Mouse (Mus musculus): ENCODE results near the gene Tead3.

Gene Tead3

DNA sequence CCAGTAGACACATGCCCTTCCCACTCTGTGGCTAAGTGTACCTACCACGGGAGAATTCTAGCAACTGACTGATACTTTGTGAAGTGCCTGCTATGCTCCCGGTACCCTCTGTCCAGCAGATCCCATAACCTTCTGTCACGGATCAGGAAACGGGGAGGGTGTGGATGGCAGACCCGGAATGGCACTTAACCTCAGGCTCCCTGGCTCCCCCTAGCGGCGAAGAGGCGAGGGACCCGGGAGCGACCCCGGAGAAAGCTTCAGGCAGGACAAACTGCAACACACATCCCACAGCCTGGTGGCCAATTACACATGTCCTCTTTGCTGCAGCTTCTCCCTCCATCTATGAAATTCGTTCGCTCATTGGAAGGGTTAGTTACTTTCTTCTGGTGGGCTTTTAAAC, 17.8 kb upstream of the Tead3 start:
- TF ChIP-seq GATA4 (IDR thresholded peaks at IDR 0.05; ENCODE audit: insufficient replicate concordance, low read length): no peak

DNA sequence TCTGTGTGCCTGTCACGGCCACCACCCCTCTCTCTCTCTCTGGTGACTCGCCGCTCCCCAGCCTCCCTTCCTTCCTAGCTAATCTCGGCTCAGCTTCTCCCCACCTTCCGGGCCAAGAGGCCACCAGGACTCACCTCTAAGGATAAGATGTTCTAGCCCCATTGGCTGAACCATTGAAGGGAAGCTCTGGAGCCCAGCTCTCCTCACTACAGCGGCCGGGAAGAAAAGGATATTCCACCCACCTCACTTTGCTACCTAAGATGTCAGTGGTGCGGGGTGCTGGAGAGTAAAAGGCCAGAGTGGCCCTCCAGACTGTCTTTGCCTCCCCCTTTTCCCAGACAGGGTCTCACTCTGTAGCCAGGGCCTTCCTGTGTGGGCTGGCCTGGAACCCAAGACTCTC, 14.5 kb upstream of the Tead3 start, which contains the start of gene Tulp1:
Gene Tulp1 (minus strand): TSS at position 101 of the 400 bp plus-strand sequence.
- TF ChIP-seq GATA4 (IDR thresholded peaks at IDR 0.05; ENCODE audit: insufficient replicate concordance, low read length): no peak

DNA sequence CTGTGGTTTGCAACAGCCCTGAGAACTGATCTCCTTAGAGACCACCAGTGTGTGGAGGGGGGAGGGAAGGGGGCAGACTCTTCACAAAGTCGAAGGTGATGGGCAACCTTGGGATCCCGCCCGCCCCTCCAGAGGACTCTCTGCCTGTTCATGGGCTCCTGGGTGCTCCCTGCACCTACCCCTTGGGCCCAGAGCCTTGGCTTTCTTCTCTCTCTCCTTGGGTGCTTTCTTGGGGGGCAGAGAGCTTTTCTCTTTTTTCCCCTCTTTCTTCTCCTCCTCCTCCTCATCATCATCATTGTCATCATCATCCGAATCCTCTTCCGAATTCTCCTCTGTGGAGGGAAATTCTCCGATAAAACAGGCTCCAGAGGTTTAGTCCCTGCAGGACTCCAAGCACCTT, 12.9 kb upstream of the Tead3 start:
- TF ChIP-seq GATA4 (IDR thresholded peaks at IDR 0.05; ENCODE audit: insufficient replicate concordance, low read length): no peak

DNA sequence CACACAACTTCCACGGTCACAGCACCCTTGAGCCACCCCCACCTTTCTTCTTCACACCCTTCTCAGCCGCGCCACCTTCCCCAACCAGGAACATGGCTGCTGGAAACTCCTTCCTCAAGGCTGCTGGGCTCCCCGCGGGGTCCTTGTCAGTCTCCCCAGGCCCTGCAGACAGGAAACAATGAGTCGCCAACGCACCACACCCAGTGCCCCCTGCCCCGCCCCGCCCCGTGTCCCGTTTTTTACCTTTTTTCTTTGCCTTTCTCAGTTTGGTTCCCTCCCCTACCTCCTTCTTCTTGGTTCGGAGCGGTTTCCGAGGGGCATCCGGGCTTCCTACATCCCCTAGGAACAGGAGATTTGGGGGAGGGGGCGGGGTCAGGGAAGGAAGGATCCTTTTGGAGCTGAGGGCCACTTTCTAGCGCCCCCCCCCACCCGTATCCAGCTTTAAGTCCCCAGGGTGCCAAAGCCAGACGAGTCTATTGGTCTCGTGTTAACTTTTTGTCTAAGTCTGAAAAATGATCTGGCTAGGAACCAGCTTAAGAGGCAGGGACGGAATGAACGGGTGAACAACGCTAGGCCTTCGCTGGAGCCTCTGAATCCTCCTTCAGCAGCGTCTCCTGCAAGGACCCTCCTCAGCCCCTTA, 12.2 kb upstream of the Tead3 start:
- TF ChIP-seq GATA4 (IDR thresholded peaks at IDR 0.05; ENCODE audit: insufficient replicate concordance, low read length): no peak

DNA sequence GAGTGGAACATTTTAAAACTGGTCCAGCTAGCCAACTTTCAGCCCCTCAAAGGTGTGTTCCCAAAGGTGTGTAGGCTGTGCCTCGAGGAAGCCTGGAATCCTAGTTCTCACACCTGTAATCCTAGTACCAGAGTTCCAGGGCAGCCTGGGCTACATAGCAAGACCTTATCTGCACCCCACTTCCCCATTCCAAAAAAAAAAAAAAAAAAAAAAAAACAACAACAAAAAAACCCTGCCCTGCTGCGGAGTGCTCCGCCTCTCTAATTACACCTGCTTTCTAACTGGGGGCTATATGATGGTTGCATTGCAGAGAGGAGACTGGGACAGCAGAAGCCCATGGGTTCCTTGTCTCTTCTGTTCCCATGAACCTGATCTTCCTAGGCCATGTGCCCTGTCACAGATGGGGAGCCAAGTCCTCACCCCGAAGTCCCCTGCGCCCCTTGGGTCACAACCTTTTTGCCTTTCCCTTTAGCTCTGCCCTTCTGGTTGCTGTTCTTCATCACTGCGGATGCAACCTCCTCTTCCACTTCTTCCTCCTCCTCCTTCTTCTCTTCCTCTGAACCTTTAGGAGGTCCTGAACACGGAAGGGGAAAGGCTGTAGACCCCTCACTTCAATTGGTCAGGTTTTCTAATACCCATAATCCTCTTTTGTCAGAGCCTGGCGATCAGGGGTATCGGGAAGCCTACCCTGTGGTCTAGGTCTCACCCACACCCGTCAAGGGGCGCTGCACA, 11.5 kb upstream of the Tead3 start:
- TF ChIP-seq GATA4 (IDR thresholded peaks at IDR 0.05; ENCODE audit: insufficient replicate concordance, low read length): no peak

DNA sequence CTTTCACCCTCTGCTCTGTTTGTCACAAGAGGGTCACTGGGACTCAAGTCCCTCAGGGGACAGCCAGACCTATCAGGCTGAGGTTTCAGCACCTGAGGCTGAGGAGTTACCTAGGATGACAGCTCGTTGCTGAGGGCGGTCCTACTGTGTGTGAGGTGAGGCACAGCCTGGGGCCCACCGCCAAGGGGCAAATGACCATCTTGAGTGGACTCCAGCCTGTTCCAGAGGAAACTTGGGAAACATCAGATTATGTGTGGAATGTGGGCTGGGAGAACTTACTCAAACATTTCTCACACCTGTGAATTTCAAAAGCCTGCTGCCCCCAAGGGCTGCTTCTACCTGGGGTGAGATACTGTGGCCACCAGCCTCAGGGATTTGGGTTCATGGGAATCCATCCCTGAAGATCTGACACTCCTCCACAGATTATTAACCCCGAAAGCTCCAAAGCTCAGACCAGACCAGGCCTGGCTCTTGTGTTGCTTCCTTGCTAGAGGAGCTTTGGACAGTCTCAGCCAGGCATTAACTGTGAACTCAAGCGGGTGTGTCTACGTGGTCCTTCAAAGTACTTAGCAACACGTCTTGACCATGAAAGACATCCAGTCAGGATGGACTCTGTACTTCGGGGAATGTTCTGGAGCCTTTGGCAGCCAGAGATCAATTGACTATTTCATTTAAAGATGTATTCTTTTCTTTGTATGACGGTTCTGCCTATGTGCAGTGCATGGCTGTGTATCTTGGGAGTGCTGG, 10.1 kb upstream of the Tead3 start:
- no peak for TF ChIP-seq GATA4 (IDR thresholded peaks at IDR 0.05; ENCODE audit: insufficient replicate concordance, low read length)

DNA sequence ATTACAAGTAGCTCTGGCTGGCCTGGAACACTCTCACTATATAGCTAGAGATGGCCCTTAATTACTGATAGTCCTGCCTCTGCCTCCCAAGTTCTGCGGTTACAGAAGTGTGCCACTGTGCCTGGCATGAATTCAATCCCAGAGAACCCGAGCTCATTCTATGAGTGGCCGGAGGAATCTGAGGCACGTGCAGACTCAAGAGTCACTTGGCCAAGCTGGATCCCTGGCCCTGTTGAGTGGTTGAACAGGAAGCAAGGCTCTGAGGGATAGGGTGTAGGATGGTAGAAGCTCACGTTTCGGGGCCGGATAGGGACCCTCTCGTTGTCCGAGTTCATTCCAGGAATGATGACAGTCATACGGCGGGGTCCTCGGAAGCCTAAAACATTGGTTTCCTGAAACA, 5.3 kb upstream of the Tead3 start:
- no peak for TF ChIP-seq GATA4 (IDR thresholded peaks at IDR 0.05; ENCODE audit: insufficient replicate concordance, low read length)

DNA sequence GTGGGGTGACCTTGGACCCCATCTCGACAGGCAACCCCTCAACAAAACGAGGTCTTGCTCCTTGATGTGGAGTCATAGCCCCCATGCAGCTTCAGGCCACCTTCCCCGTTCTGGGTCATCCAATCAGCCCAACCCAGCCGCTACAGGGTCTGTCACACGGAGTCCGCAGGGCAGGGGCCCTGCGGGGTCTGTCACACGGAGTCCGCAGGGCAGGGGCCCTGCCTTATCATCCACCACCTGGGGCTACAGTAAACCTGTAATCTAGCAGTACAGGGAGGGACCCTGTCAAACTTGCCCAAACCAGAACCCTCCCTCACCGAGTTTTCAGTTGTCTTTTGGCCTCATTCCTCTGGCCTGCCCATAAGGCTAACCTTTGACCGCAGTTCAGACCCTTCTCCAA, 1.4 kb upstream of the Tead3 start:
- TF ChIP-seq GATA4 (IDR thresholded peaks at IDR 0.05; ENCODE audit: insufficient replicate concordance, low read length): no peak

DNA sequence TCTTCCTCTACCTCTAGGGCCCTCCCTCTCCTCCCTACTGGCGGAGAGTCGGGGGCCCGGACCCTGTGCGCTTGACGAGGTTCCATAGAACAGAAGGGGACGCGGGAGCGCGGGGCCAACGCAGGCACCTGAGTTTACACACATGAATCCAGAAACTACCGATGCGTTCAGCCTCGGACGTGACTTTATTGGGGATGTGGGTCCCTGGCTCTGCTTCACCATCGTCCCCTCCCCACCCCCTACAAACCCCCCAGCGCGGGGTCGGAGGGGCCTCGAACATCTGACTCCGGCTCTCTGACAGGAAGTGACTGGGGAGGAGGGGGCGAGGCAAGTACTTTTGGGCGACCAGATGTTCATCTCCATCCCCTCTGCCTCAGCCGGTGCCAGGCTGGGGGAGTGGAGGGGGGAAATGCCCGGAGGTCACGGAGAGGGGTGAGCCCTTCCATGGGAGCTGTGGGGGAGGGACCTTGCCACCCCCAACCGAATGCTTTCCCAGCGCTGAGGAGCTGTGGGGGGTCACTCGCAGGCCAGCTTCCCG, 805 bp upstream of the Tead3 start:
- TF ChIP-seq GATA4 (IDR thresholded peaks at IDR 0.05; ENCODE audit: insufficient replicate concordance, low read length): no peak

DNA sequence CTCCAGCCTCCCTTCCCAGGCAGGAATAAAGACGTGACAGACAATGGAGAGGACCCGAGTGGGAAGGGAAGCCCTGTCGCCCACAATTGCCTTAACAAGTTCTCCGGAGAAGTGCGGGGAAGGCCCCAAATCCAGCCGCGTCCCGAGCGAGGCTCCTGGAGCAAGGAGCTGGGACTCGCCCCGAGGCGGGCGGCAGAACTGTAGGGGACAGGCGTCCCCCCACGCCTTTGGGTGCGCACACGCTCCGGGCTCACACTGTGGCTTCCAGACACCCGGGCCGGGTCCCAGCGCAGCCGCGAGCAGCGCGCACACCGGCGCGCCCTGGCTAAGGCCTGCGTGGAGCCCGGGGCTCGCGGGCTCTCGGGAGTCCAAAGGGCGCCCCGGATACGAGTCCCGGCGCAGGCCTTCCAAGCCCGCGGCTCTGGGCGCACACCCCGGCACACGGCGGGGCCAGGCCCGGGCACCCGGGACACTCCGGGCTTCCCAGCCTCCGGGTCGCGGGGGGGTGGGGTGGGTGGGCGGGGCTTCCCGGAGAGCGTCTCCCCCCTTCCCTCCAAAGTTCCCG, 634 bp downstream of the Tead3 start:
- no peak for TF ChIP-seq GATA4 (IDR thresholded peaks at IDR 0.05; ENCODE audit: insufficient replicate concordance, low read length)

DNA sequence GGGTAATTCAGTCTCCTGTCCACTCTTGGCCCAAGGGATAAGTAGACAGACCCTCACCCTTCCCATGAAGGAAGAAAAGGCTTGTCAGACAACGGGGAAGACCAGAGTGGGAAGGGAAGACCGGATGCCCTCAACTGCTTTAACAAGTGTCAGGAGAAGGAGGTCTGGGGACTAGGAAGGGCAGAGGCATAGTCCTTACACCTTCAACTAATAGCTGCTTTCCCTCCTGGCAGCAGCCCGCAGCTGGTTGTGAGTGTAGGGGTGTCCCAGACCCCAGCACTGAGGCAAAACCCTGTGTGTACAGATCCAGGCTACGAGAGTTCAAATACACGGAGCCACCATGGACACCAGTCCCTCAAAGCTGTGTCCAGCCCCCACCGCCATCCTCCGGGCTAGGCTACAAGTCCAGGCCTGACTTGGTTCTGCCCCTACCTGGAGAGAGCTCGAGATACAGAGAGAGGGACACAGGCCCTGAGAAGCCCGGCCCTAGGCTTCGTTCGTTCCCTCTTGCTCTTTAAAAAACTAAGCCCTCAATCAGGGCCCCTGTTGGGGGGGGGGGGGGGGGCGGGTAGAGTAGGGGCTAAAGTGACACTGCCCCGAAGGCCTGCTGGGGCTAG, 1.2 kb downstream of the Tead3 start:
- no peak for TF ChIP-seq GATA4 (IDR thresholded peaks at IDR 0.05; ENCODE audit: insufficient replicate concordance, low read length)

DNA sequence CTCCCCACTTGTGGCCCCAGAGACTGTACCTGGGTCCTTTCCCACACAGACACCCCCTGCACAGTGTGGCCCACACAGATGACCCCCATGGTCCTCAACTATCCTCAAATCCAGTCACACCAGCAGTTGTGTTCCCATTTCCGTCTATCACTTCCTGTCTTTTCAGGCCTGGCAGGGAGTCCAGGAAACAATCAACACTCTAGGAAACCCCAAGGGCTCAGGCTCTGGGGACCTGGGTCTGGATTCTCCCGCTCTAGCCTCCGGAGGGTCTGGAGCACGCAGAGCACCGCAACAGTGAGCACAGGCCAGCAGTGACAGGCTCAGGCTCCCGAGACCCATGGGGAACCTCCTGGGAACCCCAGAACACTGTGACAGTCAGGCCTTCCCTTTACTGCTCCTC, 2.4 kb downstream of the Tead3 start:
- TF ChIP-seq GATA4 (IDR thresholded peaks at IDR 0.05; ENCODE audit: insufficient replicate concordance, low read length): no peak

DNA sequence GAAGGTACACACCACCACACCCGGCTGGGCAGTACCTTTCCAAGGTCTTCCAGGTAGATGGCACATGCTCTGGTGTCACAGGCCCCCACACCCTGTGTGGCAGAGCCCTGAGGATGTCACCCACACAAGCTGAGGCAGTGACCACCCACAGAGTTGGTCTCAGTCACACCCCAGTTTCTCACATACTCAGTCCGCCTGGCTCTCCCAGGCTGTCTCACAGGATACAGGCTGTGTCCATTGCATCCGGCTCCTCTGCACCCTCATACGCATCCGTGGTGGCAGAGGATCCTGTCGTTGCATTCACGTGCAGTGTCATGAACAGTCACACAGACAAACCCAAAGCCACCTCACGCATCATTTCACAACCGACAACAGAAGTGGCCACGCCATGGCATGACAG, 3.3 kb downstream of the Tead3 start:
- no peak for TF ChIP-seq GATA4 (IDR thresholded peaks at IDR 0.05; ENCODE audit: insufficient replicate concordance, low read length)

DNA sequence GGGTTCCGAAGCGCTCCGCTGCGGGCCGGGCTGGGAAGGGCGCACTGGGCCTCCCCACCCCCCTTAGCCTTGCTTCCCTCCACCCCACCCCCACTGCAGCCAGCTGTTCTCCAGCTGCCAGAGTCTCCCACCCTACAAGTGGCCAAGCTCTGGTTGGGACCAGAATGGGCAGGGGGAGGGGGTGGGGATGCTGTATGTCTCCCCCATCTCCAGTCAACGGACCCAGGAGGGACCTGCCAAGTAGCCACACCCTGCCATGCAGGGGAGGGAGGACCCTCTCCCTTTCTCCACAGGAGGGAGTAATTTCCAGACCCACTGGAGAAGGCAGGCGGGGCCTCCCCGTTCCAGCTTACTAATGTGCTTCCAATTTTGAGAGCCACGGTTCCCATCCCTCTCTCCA, 4.7 kb downstream of the Tead3 start:
- no peak for TF ChIP-seq GATA4 (IDR thresholded peaks at IDR 0.05; ENCODE audit: insufficient replicate concordance, low read length)

DNA sequence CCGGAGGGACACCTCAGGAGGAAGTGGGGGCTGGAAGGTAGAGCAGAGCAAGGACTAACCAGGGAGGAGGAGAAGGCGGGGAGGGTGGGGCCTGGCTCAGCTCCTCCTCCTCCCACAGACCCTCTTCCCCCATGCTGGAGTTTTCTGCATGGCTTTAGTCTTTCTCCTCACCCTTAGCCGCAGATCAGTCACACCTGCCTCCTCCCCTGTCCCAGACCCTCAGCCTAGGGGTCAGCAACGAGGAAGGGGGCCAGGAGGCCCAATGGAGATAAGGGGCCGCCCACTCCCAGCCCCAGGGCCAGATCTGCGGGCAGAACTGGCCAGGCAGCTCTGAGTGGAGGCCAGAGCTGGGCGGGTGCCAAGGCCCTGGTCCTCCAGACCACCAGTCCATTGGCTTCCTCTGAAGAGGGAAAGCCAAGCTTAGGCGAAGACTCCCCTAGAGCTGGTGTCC, 5.3 kb downstream of the Tead3 start:
- no peak for TF ChIP-seq GATA4 (IDR thresholded peaks at IDR 0.05; ENCODE audit: insufficient replicate concordance, low read length)

All from liver, adult (tissue).